Mouse (Mus musculus): Measurements from ENCODE around the gene Elf5. TPM values are rescaled to one million over a fixed set of nuclear protein-coding genes. Genes with fewer than 3 reads are reported as not detected.

The Elf5 gene
- polyA plus RNA-seq, 1 experiment from 2014 or later, result 4.9 TPM

DNA sequence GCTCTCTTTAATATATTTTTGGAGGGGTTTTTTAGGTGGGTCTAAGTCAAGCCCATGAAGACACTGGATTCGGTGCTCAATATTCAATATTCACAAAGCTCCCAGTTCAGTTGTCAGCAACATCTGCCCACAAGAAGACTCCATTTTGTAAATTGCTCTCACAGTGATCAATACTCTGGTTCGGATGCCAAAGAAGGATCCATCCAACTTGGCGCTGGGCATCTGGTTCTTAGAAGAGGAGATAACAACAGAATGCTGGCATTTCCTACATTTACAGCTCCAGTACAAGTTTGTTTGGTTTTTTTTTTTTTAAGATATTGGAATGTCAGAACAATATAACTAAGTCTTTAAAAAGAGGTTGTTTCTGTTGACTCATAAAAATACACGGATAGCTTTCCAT lies 69.4 kb downstream of the Elf5 start:
- no peak overlapping the region for H3K4me2 ChIP-seq
- no peak overlapping the region for H3K9ac ChIP-seq
- TF ChIP-seq CTCF (IDR thresholded peaks at IDR 0.05; ENCODE audit: low read depth), result no peak
- DNase-seq (no peak), ATAC-seq (ENCODE audit: insufficient read depth) (no peak)
- H3K36me3 ChIP-seq (ENCODE audit: insufficient read depth), result 0 out of 2 replicates have a peak, but pooled peaks cover under 1% of the 10 kb centered on the region
- 87% methylated on average over 4 of the region's 4 CpGs for WGBS
- H3K9me3 ChIP-seq (ENCODE audit: low read depth, low read length), result no peaks in the 10 kb centered on the region
- peaks cover 8% of the 10 kb centered on the region; the same call in 1 of the 2 replicates for H3K4me1 ChIP-seq (ENCODE audit: insufficient read depth)
- H3K4me3 ChIP-seq (ENCODE audit: low read depth, low read length), result no peak overlapping the region
- no peak overlapping the region for H3K27ac ChIP-seq (ENCODE audit: low read depth)
- H3K27me3 ChIP-seq (ENCODE audit: insufficient read depth, low read length), result no peaks in the 10 kb centered on the region

DNA sequence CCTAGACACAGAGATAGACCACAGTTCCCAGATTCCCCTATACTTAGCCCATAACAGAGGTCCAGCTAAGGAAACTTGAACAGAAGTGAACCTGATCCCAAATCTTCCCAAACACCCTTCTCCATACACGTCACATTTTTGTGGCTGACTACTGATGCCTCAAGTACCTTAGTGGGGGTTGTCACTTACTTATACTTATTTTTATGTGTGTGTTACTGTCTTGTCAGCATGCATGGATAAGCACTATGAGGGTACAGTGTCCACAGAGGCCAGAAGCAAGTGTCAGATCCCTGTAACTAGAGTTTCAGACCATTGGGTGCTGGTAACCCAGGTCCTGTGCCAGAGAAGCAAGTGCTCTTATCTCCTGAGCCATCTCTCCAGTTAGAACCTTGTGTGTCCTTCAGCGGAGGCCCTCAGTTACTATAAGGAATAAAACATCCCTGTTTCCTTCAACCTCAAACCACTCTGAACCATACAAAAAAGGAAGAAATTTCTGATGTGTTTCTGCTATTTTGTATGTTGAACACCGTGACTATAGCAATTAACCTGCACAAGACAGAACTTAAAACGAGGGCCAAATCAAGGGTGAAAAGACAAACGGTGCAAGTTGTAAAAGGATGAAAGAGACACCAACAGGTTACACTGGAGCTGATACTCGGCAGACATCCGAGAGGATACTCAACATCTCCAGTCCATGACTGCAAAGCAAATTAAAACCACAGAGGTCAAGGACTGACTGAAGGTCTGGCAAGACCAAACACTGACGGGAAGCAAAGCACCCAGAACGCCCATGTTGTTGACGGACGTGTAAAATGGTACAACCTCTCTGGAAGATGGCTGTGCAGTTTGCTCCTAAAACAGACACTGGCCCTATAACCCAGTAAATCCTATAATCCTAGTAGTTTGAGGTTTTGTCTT lies 70.1 kb downstream of the Elf5 start:
- Histone ChIP-seq H3K4me2 (no peak overlapping the region), H3K27ac (ENCODE audit: low read depth) (no peak overlapping the region), H3K4me1 (ENCODE audit: insufficient read depth) (peaks cover 8% of the 10 kb centered on the region; the same call in 1 of the 2 replicates), H3K36me3 (ENCODE audit: insufficient read depth) (no peaks in the 10 kb centered on the region), H3K4me3 (ENCODE audit: low read depth, low read length) (no peak overlapping the region), H3K9me3 (ENCODE audit: low read depth, low read length) (no peaks in the 10 kb centered on the region), H3K27me3 (ENCODE audit: insufficient read depth, low read length) (no peaks in the 10 kb centered on the region), H3K9ac (no peak overlapping the region)
- no peak for DNase-seq
- 71% methylated on average over 11 of the region's 11 CpGs for WGBS
- TF ChIP-seq CTCF (IDR thresholded peaks at IDR 0.05; ENCODE audit: low read depth), result no peak
- ATAC-seq (ENCODE audit: insufficient read depth), result no peak

DNA sequence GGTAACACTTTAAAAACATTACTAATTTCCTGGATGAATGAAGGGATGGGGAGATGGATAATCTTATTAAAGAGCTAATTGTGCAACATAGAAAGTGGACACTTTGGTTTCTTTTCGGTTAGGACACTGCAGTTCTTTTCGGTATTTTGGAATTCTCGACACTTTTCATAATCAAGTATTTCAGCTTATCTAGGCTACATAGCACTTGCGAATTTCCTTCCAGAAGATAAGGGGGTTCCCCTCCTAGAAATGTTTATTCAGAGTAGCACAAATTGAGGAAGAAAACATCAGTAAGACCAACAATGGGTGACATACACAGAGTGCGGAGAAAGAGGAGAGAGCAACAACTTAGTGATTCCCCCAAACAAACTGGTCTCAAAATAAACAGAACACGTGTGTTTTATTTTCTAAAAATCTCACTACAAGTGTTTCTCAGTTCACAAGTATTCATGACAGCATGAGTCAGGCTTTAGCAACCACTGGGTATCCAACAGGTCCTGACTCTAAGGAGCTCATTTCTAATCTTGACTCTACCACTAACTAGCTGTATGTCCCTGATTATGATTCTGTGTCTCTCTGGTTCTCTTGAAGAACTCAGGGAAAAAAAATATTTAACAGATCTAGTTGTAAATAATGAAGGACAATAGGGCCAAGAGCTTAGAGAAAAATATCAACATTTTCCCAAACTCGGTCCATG lies 71.9 kb downstream of the Elf5 start:
- Histone ChIP-seq H3K4me1 (ENCODE audit: insufficient read depth) (peaks cover 8% of the 10 kb centered on the region; the same call in 1 of the 2 replicates), H3K4me2 (peak overlapping the region; percentile 68), H3K9me3 (ENCODE audit: low read depth, low read length) (no peaks in the 10 kb centered on the region), H3K4me3 (ENCODE audit: low read depth, low read length) (peak overlapping the region; percentile 81), H3K27ac (ENCODE audit: low read depth) (no peak overlapping the region), H3K9ac (peak overlapping the region; percentile 87; the same call in 1 of the 2 replicates), H3K36me3 (ENCODE audit: insufficient read depth) (no peaks in the 10 kb centered on the region), H3K27me3 (ENCODE audit: insufficient read depth, low read length) (no peaks in the 10 kb centered on the region)
- ATAC-seq (ENCODE audit: insufficient read depth) (no peak), DNase-seq (no peak)
- 48% methylated on average over 7 of the region's 7 CpGs for WGBS
- no peak for TF ChIP-seq CTCF (IDR thresholded peaks at IDR 0.05; ENCODE audit: low read depth)

DNA sequence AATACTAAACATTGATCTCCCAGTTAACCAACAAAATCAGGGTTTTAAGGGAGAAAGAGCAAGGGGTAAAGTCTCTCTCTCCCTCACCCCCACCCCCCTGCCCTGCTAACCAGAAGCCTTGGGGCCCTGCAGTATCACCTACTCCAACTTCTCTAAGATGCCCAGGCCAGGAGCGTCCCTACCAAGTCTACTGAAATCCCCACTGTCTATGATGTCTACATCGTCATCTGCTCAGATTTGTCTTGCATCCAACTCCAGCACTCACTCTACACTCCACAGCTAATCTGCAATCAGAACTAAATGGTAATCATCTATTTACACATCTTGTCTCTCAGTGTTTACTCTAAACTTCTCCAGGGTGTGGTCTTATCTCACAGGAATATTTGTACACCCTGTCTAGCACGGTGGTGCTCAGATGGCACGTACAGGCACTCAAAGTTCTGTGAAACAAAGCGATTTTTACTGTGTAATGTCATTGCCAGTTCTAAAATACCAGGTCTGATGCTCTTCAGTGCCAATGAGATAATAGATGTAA lies 72.6 kb downstream of the Elf5 start:
- H3K36me3 ChIP-seq (ENCODE audit: insufficient read depth), result no peaks in the 10 kb centered on the region
- no peaks in the 10 kb centered on the region for H3K27me3 ChIP-seq (ENCODE audit: insufficient read depth, low read length)
- H3K27ac ChIP-seq (ENCODE audit: low read depth), result peak overlapping the region; percentile 96
- peak overlapping the region; percentile 87 for H3K9ac ChIP-seq
- ATAC-seq (ENCODE audit: insufficient read depth), result no peak
- no peaks in the 10 kb centered on the region for H3K9me3 ChIP-seq (ENCODE audit: low read depth, low read length)
- WGBS, result 13% methylated on average over 5 of the region's 5 CpGs
- TF ChIP-seq CTCF (IDR thresholded peaks at IDR 0.05; ENCODE audit: low read depth), result no peak
- peak overlapping the region; percentile 68 for H3K4me2 ChIP-seq
- no peak for DNase-seq
- peak overlapping the region; percentile 81 for H3K4me3 ChIP-seq (ENCODE audit: low read depth, low read length)
- H3K4me1 ChIP-seq (ENCODE audit: insufficient read depth), result peaks cover 8% of the 10 kb centered on the region; the same call in 1 of the 2 replicates

DNA sequence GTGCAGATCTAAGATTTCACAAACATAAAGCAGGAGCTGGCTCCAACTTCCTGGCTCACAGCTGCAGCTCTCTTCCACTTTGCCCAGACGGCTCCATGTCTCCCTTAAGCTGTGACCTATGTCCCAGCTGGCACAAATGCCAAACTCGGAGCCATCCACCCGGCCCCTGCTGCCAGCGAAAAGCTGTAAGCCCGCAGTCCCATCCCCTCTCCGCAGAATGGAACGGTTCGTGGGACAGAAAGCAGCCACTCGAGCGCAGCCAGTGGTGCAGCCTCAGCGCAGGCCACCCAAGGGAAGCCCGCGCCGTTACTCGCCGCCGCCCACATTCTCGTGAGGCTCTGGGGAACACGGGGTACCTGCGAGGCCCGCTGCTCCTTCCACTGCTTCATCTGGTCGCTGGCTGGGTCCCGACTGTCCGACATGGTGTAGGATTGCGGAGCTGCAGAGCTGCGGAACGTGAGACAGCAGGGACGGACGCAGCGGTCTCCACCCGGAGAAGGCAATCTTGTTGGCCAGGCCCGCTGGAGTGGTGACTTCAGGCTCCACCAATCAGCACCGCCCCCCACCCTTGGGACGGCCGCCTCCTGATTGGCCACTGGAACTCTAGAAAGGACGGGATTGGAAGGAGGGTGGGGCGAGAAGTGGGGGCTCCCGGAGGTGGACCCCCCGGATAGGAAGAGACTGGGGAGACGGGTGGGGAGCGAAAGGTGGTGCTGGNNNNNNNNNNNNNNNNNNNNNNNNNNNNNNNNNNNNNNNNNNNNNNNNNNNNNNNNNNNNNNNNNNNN lies 73.3 kb downstream of the Elf5 start, which contains the start of gene Cat:
Gene Cat, minus strand, starts transcription at position 544 of the 785 bp plus-strand sequence.
- Histone ChIP-seq H3K4me3 (ENCODE audit: low read depth, low read length) (peak within 1 kb of the TSS; percentile 81), H3K9me3 (ENCODE audit: low read depth, low read length) (no peaks in the 10 kb centered on the region), H3K27me3 (ENCODE audit: insufficient read depth, low read length) (no peaks in the 10 kb centered on the region), H3K9ac (peak within 1 kb of the TSS; percentile 87), H3K4me2 (peak within 1 kb of the TSS; percentile 68), H3K4me1 (ENCODE audit: insufficient read depth) (peaks cover 8% of the 10 kb centered on the region; the same call in 1 of the 2 replicates), H3K36me3 (ENCODE audit: insufficient read depth) (no peaks in the 10 kb centered on the region), H3K27ac (ENCODE audit: low read depth) (peak within 1 kb of the TSS; percentile 96)
- ATAC-seq (ENCODE audit: insufficient read depth) (peak; percentile 99), DNase-seq (peak; percentile 96)
- TF ChIP-seq CTCF (IDR thresholded peaks at IDR 0.05; ENCODE audit: low read depth), result no peak
- under 1% methylated on average over 41 of the region's 41 CpGs for WGBS

DNA sequence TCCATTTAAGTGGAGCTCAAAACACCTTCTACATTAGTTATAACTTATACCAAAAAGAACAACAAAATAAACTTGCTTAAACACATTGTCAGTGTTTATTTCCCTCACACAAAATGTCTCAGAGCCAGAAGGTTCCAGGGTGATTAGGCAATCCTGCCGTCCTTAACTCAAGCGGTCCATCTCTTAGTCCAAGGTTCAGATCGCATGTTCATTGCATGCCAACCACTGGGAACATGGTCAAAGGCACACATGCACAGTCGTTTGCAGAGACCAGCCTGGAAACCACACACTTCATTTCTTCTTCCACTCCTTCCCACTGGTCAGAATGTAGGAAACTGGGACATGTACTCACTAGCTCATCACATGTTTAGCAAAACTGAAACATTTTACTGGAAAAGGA lies 81.0 kb downstream of the Elf5 start:
- Histone ChIP-seq H3K9ac (no peak overlapping the region), H3K4me3 (ENCODE audit: low read depth, low read length) (no peak overlapping the region), H3K4me1 (ENCODE audit: insufficient read depth) (no peaks in the 10 kb centered on the region), H3K4me2 (no peak overlapping the region), H3K9me3 (ENCODE audit: low read depth, low read length) (no peaks in the 10 kb centered on the region), H3K36me3 (ENCODE audit: insufficient read depth) (no peaks in the 10 kb centered on the region), H3K27me3 (ENCODE audit: insufficient read depth, low read length) (no peaks in the 10 kb centered on the region), H3K27ac (ENCODE audit: low read depth) (no peak overlapping the region)
- DNase-seq (no peak), ATAC-seq (ENCODE audit: insufficient read depth) (no peak)
- 74% methylated on average over 4 of the region's 4 CpGs for WGBS
- no peak for TF ChIP-seq CTCF (IDR thresholded peaks at IDR 0.05; ENCODE audit: low read depth)

Data from lung, embryonic 14.5 days (tissue).